Mouse (Mus musculus) CH12.LX (cell line): ENCODE measurements around the gene Tpsab1.

Experiments
- CTCF ChIP-seq, 2 experiments: IDR thresholded peaks in 1 of 2; conservative IDR thresholded peaks in 1 of 2; 2 replicates each; pipeline ENCODE4 v1.5.1; 2011 to 2012; ENCODE audit warnings: low read depth in 2 of 2, low read length in 2 of 2, improper control_type of control experiment in 1 of 2, inconsistent platforms in 1 of 2, mild to moderate bottlenecking in 1 of 2, moderate library complexity in 1 of 2
- JUND ChIP-seq: conservative IDR thresholded peaks from 2 replicates; pipeline ENCODE4 v1.6.1; 2011; ENCODE audit warnings: low read depth, low read length, improper control_type of control experiment
- MXI1 ChIP-seq: IDR thresholded peaks from 2 replicates; pipeline ENCODE4 v1.6.1; 2011; ENCODE audit warnings: mild to moderate bottlenecking, low read depth, low read length, improper control_type of control experiment
- POLR2A ChIP-seq: IDR thresholded peaks from 2 replicates; pipeline ENCODE4 v1.6.1; 2011; ENCODE audit warnings: low read depth, mild to moderate bottlenecking, improper control_type of control experiment, low read length
- SMC3 ChIP-seq: IDR thresholded peaks from 2 replicates; pipeline ENCODE4 v1.6.1; 2011; ENCODE audit warnings: low read depth, low read length, improper control_type of control experiment
- USF1 ChIP-seq: IDR thresholded peaks from 2 replicates; pipeline ENCODE4 v1.6.1; 2014; ENCODE audit warnings: low read depth, mild to moderate bottlenecking, inconsistent platforms, low read length, improper control_type of control experiment
- ZNF384 ChIP-seq: IDR thresholded peaks from 2 replicates; pipeline ENCODE4 v1.6.1; 2012; ENCODE audit warnings: low read depth, low read length, improper control_type of control experiment, inconsistent platforms

GRCm38 (mm10) chr17:25298094-25298493, 47.3 kb downstream of the Tpsab1 start, which contains the start of gene Prss34:
- no peak for TF ChIP-seq SMC3
- no peak for TF ChIP-seq USF1
- TF ChIP-seq CTCF (conservative IDR thresholded peaks at IDR 0.05 in 1 of 2, IDR thresholded peaks at IDR 0.05 in 1 of 2; ENCODE audit: low read depth in 2 of 2, low read length in 2 of 2) = no peak
- no peak for TF ChIP-seq MXI1
- TF ChIP-seq JUND = no peak
- no peak for TF ChIP-seq POLR2A
- peak; percentile 42; the same call in 1 of the 2 replicates for TF ChIP-seq ZNF384
